Mouse (Mus musculus) midbrain, embryonic 11.5 days (tissue): ENCODE measurements around the gene Nos1. TPM values are rescaled to one million over a fixed set of nuclear protein-coding genes. Genes with fewer than 3 reads are reported as not detected.

Experiments used
- ATAC-seq: fragments of 200-750 bp; cut with Nextera tagmentation; 2 replicates; pipeline ENCODE4 v1.8.0; 2017; ENCODE audit warnings: moderate TSS enrichment, moderate library complexity; ENCODE audit not compliant: low FRiP score
- DNase-seq: peaks from one replicate; pipeline ENCODE4 v3.0.0; 2015; ENCODE audit warnings: low spot score; ENCODE audit errors: missing footprints
- H3K27ac ChIP-seq: fragments of 300-500 bp; sonication (generic); 2 replicates; pipeline ENCODE4 v1.5.1; 2014; ENCODE audit warnings: low read depth, low read length
- H3K27me3 ChIP-seq: fragments of 300-500 bp; sonication (generic); 2 replicates; pipeline ENCODE4 v1.6.1; 2014; ENCODE audit warnings: mild to moderate bottlenecking, low read length, moderate library complexity, mixed read lengths; ENCODE audit not compliant: control insufficient read depth, insufficient read depth
- H3K36me3 ChIP-seq: fragments of 300-500 bp; sonication (generic); 2 replicates; pipeline ENCODE4 v1.6.1; 2014; ENCODE audit warnings: mild to moderate bottlenecking, low read length, moderate library complexity, mixed read lengths; ENCODE audit not compliant: control insufficient read depth, insufficient read depth
- H3K4me1 ChIP-seq: fragments of 300-500 bp; sonication (generic); 2 replicates; pipeline ENCODE4 v1.6.1; 2014; ENCODE audit warnings: low read length; ENCODE audit not compliant: control insufficient read depth, insufficient read depth
- H3K4me2 ChIP-seq: fragments of 300-500 bp; sonication (generic); 2 replicates; pipeline ENCODE4 v1.6.1; 2014; ENCODE audit warnings: mild to moderate bottlenecking, moderate library complexity
- H3K4me3 ChIP-seq: fragments of 300-500 bp; sonication (generic); 2 replicates; pipeline ENCODE4 v1.5.1; 2014; ENCODE audit warnings: low read depth, low read length
- H3K9ac ChIP-seq: fragments of 300-500 bp; sonication (generic); 2 replicates; pipeline ENCODE4 v1.6.1; 2014; ENCODE audit warnings: low read length
- H3K9me3 ChIP-seq: fragments of 300-500 bp; sonication (generic); 2 replicates; pipeline ENCODE4 v1.6.1; 2016; ENCODE audit warnings: low read length; ENCODE audit not compliant: control insufficient read depth
- WGBS: fragments of 180-500 bp; shearing (Covaris S2); extraction: QIAGEN DNeasy Blood & Tissue Kit; methylation state at CpG from one replicate; pipeline ENCODE4 v1.1.7; 2014; 5-methylcytosine and 5-hydroxymethylcytosine counted together
- polyA plus RNA-seq: library from polyadenylated mRNA; unstranded; fragments of >200 nt; fragmentation: Nextera tagmentation; extraction: Ambion mirVana; gene quantifications from 2 replicates; pipeline ENCODE4 v1.2.1, GENCODE M21; 2014

Nos1 gene
- polyA plus RNA-seq, 1 experiment from 2014 or later = 0.22 TPM

DNA sequence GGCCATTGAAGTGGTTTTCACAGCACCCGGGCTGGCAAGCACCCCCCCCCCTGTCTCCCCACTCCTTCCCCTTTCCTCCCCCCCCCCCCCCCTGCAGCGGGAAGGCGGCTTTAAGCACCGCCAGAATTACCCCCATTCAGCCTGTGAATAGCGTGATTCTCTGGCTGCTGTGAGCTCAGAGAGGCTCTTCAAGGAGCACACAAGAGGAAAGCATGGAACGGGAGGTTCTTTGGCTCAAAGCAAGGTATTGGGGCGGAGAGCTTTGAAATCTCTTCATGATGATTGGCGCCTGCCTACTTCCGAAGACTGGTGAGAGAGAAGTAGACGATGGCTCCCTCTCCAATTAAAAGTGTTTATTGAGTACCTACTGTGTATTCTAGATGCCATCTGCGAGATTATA, 44.5 kb downstream of the Nos1 start:
- 65% methylated on average over 10 of the region's 11 CpGs for WGBS
- DNase-seq (no peak), ATAC-seq (no peak)

DNA sequence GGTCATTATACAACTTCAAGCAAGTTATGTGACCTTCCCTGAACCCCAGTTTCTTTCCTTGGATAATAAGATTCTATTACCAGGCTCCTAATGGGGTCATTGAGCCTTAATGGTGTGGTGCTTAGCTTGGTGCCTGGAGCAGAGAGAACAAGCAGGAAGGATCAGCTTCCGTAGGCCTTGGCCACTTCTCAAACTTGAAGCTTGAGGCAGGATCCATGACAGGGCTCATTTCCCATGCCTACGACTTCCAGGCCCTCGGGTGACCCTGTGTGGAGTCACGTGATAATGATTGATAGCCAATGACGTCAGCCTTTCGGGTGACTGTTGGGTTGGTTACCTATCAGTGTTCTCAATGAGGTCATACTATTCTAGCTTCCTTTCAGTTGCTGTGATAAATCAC, 46.5 kb downstream of the Nos1 start:
- Histone ChIP-seq H3K4me3 (no peak overlapping the region), H3K36me3 (no peaks in the 10 kb centered on the region), H3K27me3 (no peaks in the 10 kb centered on the region), H3K27ac (no peak overlapping the region), H3K4me1 (no peaks in the 10 kb centered on the region), H3K9me3 (no peaks in the 10 kb centered on the region), H3K9ac (no peak overlapping the region), H3K4me2 (no peak overlapping the region)
- WGBS = 92% methylated on average over 6 of the region's 6 CpGs
- DNase-seq = no peak
- no peak for ATAC-seq

More for the DNA sequence above, 44.5 kb downstream of the Nos1 start:
- Histone ChIP-seq H3K4me2 (no peak overlapping the region), H3K4me3 (no peak overlapping the region), H3K9ac (no peak overlapping the region), H3K27me3 (no peaks in the 10 kb centered on the region), H3K27ac (no peak overlapping the region), H3K36me3 (no peaks in the 10 kb centered on the region), H3K9me3 (no peaks in the 10 kb centered on the region), H3K4me1 (no peaks in the 10 kb centered on the region)

DNA sequence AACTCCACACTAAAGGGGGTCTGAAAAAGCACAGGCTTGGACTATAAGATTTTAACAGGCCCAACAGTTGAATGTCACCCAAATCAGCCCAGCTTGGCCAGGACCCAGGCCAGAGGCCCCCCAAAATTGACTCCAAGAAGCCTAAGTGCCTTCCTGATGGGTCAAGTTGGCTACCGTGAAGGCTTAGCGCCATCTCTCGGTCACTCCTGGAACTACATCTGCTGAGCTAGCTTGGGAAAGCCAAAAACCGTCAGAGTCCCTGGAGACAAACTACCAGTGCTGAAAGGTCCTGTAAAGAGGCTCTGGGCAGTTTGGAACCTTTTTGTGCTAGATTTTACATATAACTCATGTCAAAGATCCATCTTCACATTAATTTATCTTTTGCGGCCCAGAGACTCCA, 56.1 kb downstream of the Nos1 start:
- ATAC-seq (no peak), DNase-seq (peak; percentile 99)
- Histone ChIP-seq H3K27me3 (peaks cover 19% of the 10 kb centered on the region), H3K4me3 (no peak overlapping the region), H3K27ac (no peak overlapping the region), H3K4me1 (peaks cover 4% of the 10 kb centered on the region; the same call in 1 of the 2 replicates), H3K36me3 (no peaks in the 10 kb centered on the region), H3K9me3 (no peaks in the 10 kb centered on the region), H3K9ac (no peak overlapping the region), H3K4me2 (no peak overlapping the region)
- WGBS = 12% methylated on average over 5 of the region's 5 CpGs

DNA sequence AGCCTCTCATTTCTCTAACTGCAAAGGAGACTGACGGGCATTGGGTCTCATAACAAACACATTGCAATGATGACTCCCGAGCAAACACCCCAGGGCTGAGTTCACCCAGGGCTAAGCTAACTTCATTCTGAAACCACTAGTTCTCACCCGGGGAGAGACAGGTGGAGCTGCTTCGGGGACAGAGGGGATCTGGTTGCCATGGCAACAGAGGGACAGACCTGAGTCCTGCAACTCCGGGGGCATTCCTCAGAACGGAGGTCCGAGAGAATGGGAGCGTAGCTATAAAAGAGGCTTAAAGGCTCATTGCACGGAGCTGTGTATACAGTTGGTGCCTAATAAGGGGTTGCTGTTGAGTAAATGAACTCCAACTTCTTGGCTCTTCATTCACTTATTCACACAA, 56.9 kb downstream of the Nos1 start:
- 12% methylated on average over 9 of the region's 9 CpGs for WGBS
- no peak for ATAC-seq
- no peak for DNase-seq
- Histone ChIP-seq H3K27me3 (peaks cover 27% of the 10 kb centered on the region), H3K27ac (no peak overlapping the region), H3K4me3 (no peak overlapping the region), H3K9ac (no peak overlapping the region), H3K36me3 (no peaks in the 10 kb centered on the region), H3K9me3 (no peaks in the 10 kb centered on the region), H3K4me2 (no peak overlapping the region), H3K4me1 (peaks cover 9% of the 10 kb centered on the region)

DNA sequence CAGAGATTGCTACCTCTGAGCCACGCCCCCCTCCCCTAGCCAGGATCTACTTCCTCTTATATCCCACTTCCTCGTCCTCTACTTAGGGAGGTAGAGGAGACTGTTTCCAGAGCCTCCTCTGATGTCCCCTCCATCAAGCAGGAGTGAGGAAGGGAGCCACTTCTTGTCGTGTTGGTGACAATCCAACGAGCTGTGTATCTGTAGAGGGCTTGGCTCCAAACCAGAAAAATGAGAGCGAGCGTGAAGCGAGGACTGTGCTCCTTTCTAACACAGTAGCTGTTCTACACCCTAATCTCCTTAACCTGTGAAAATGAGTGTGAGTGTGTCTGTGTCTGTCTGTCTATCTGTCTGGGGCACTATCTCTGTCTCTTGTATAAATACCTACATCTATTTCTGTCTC, 58.7 kb downstream of the Nos1 start:
- WGBS = 82% methylated on average over 7 of the region's 7 CpGs
- Histone ChIP-seq H3K27ac (no peak overlapping the region), H3K4me1 (peaks cover 9% of the 10 kb centered on the region), H3K4me2 (no peak overlapping the region), H3K9me3 (no peaks in the 10 kb centered on the region), H3K4me3 (no peak overlapping the region), H3K36me3 (no peaks in the 10 kb centered on the region), H3K9ac (no peak overlapping the region), H3K27me3 (peaks cover 36% of the 10 kb centered on the region)
- no peak for DNase-seq
- ATAC-seq = no peak

DNA sequence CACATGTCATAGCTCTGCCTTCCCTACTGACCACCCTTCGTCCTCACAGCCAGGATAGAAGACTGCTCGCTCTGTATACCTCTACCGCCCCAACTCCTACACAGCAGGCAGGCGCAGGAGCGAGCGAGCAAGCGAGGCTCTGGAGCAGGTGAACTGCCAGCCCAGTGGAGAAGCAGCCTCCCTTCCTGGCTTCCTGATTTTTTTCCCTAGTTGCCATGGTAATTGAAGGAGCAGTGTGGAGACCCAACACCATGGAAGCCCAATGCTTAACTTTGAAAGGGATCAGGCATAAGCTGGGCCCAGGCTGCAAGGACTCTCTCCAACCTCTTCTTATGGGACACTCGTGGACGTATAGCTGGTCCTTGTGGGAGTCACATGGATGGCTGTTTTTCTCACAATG, 59.4 kb downstream of the Nos1 start:
- peaks cover 36% of the 10 kb centered on the region for H3K27me3 ChIP-seq

DNA sequence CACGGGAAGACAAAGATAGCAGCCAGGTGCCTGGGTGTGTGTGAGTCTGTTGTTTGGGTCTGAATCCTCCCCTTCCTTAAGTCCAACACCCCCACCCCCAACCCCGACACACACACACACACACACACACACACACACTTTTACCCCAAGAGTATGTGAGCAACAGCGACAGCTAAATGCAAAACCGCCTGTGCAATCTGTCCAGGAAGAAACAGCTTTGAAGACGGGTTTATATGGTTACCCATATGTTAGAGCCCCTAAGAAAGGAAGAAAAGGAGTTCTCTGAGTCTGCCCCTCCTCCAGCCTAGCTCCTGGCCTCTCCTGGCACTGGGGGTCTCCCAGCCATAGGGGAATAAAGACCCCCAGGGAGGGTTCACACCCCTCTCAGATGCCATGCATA, 60.2 kb downstream of the Nos1 start:
- Histone ChIP-seq H3K27me3 (peaks cover 36% of the 10 kb centered on the region), H3K4me1 (peaks cover 9% of the 10 kb centered on the region), H3K9ac (no peak overlapping the region), H3K27ac (no peak overlapping the region), H3K9me3 (no peaks in the 10 kb centered on the region), H3K36me3 (no peaks in the 10 kb centered on the region), H3K4me2 (no peak overlapping the region), H3K4me3 (no peak overlapping the region)
- DNase-seq (no peak), ATAC-seq (no peak)
- WGBS = 20% methylated on average over 5 of the region's 5 CpGs

More for the DNA sequence above, 59.4 kb downstream of the Nos1 start:
- no peak for DNase-seq
- peaks cover 9% of the 10 kb centered on the region for H3K4me1 ChIP-seq
- no peaks in the 10 kb centered on the region for H3K9me3 ChIP-seq
- WGBS = 30% methylated on average over 9 of the region's 9 CpGs
- H3K27ac ChIP-seq = no peak overlapping the region
- H3K4me3 ChIP-seq = no peak overlapping the region
- no peak overlapping the region for H3K9ac ChIP-seq
- no peaks in the 10 kb centered on the region for H3K36me3 ChIP-seq
- H3K4me2 ChIP-seq = no peak overlapping the region
- no peak for ATAC-seq

DNA sequence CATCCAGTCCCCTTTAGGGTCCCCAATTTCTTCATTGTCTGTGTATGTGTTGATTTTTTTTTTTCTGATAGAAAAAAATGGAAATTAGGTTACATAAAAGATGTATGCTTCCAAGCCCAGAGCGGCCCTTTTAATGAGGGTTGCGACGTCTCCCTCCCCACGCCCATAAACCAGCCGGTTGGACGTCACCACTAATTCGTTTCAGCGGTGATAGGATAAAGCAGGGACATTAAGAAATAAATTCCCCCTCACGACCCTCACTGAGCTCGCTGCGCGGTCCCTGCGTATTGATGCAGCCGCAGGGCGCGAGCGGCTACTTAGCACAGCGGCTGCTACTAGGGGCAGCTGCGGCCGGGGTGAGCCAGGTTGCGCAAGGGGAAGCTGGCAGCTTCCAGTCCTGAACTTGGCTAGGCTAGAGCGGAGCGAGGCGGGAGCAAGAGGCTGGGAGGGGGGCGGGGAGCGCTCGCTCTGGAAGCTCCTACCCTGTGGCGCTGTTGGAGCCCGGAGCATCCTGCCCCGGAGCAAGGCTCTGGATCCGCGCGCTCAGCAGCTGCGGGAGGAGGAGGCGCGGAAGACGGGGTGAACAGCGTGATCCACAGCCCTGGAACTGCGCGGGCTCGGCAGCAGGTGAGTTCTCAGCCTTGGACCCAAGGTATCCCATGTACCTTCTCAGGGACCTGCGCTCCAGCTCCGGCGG, 61.0 kb downstream of the Nos1 start:
- DNase-seq (peak; percentile 92), ATAC-seq (peak; percentile 58)
- no peak overlapping the region for H3K27ac ChIP-seq
- WGBS = under 1% methylated on average over 44 of the region's 44 CpGs
- peak overlapping the region; percentile 23 for H3K4me3 ChIP-seq
- H3K4me2 ChIP-seq = peak overlapping the region; percentile 49
- no peaks in the 10 kb centered on the region for H3K36me3 ChIP-seq
- no peaks in the 10 kb centered on the region for H3K9me3 ChIP-seq
- H3K9ac ChIP-seq = 0 out of 2 replicates have a peak overlapping the region, but pooled peaks have one; percentile 24
- peaks cover 36% of the 10 kb centered on the region for H3K27me3 ChIP-seq
- H3K4me1 ChIP-seq = peaks cover 9% of the 10 kb centered on the region

DNA sequence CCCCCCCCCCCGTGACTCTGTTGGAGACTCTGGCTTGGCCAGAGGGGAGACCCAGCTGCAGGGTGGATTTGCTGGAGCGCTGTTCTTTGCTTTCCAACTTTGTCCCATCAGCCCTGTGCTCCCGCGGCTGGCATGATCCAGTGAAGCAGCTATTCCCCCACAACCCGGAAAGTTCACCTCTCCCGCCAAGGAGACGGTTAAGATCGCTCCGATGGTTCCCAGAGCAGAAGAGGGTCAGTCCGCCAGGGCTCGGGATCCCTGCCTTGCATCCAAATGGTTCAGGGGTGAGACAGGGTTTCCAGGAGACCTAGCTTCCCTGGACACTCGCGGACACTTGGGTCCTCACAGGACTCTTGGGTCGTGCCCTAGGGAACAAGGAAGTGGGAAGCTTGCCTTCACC, 61.9 kb downstream of the Nos1 start:
- Histone ChIP-seq H3K4me1 (peaks cover 9% of the 10 kb centered on the region), H3K36me3 (no peaks in the 10 kb centered on the region), H3K9ac (no peak overlapping the region), H3K4me2 (peak overlapping the region; percentile 49; the same call in 1 of the 2 replicates), H3K4me3 (no peak overlapping the region), H3K27ac (no peak overlapping the region), H3K27me3 (peaks cover 36% of the 10 kb centered on the region), H3K9me3 (no peaks in the 10 kb centered on the region)
- DNase-seq = no peak
- no peak for ATAC-seq
- 7% methylated on average over 14 of the region's 14 CpGs for WGBS
